Mouse (Mus musculus) midbrain, embryonic 14.5 days (tissue): Measurements from ENCODE around the gene Mrpl52. TPM values are rescaled to one million over a fixed set of nuclear protein-coding genes. Genes with fewer than 3 reads are reported as not detected.

Experiments used
- ATAC-seq: fragments of 200-750 bp; cut with Nextera tagmentation; 2 replicates; pipeline ENCODE4 v1.8.0; 2017; ENCODE audit warnings: moderate number of reproducible peaks, moderate library complexity; ENCODE audit not compliant: low FRiP score, low TSS enrichment
- DNase-seq: peaks from one replicate; pipeline ENCODE4 v3.0.0-alpha.2; 2015
- H3K27ac ChIP-seq: fragments of 300-500 bp; sonication (generic); replicated peaks from 2 replicates; pipeline ENCODE4 v1.5.1; 2014; ENCODE audit warnings: mild to moderate bottlenecking, low read depth, low read length, moderate library complexity
- H3K27me3 ChIP-seq: fragments of 300-500 bp; sonication (generic); 2 replicates; pipeline ENCODE4 v1.6.1; 2014; ENCODE audit warnings: low read length, control low read depth, mixed read lengths; ENCODE audit not compliant: control insufficient read depth, insufficient read depth
- H3K36me3 ChIP-seq: fragments of 300-500 bp; sonication (generic); 2 replicates; pipeline ENCODE4 v1.6.1; 2014; ENCODE audit warnings: low read length, control low read depth; ENCODE audit not compliant: control insufficient read depth, insufficient read depth
- H3K4me1 ChIP-seq: fragments of 300-500 bp; sonication (generic); 2 replicates; pipeline ENCODE4 v1.6.1; 2014; ENCODE audit warnings: mild to moderate bottlenecking, antibody characterized with exemption, low read length, control low read depth; ENCODE audit not compliant: control insufficient read depth, insufficient read depth
- H3K4me2 ChIP-seq: fragments of 300-500 bp; sonication (generic); 2 replicates; pipeline ENCODE4 v1.6.1; 2014; ENCODE audit warnings: mild to moderate bottlenecking, low read length, moderate library complexity
- H3K4me3 ChIP-seq: fragments of 300-500 bp; sonication (generic); replicated peaks from 2 replicates; pipeline ENCODE4 v1.5.1; 2014; ENCODE audit warnings: low read depth, low read length
- H3K9ac ChIP-seq: fragments of 300-500 bp; sonication (generic); replicated peaks from 2 replicates; pipeline ENCODE4 v1.6.1; 2014; ENCODE audit warnings: mild to moderate bottlenecking, low read length, moderate library complexity
- H3K9me3 ChIP-seq: fragments of 300-500 bp; sonication (generic); 2 replicates; pipeline ENCODE4 v1.6.1; 2016; ENCODE audit warnings: low read length, control low read depth, mixed read lengths; ENCODE audit not compliant: control insufficient read depth
- WGBS: fragments of 180-500 bp; shearing (Covaris S2); extraction: QIAGEN DNeasy Blood & Tissue Kit; methylation state at CpG from one replicate; pipeline ENCODE4 v1.1.7; 2014; 5-methylcytosine and 5-hydroxymethylcytosine counted together
- polyA plus RNA-seq: library from polyadenylated mRNA; unstranded; fragments of >200 nt; fragmentation: Nextera tagmentation; extraction: Ambion mirVana; gene quantifications from 2 replicates; pipeline ENCODE4 v1.2.1, GENCODE M21; 2014

Mrpl52 gene
- polyA plus RNA-seq, result 293 and 337 TPM in 2 replicates

GRCm38 (mm10) chr14:54426689-54427398 is at the start of gene Mrpl52:
TSS of gene Mrpl52 (plus strand) at chr14:54426909.
- Histone ChIP-seq H3K27ac (peak within 1 kb of the TSS; percentile 93), H3K4me3 (peak within 1 kb of the TSS; percentile 91), H3K4me1 (peaks cover 20% of the 10 kb centered on the region), H3K9ac (peak within 1 kb of the TSS; percentile 82), H3K27me3 (no peaks in the 10 kb centered on the region), H3K36me3 (peaks cover 6% of the 10 kb centered on the region; the same call in 1 of the 2 replicates), H3K4me2 (peak within 1 kb of the TSS; percentile 66), H3K9me3 (no peaks in the 10 kb centered on the region)
- DNase-seq (peak; percentile 97), ATAC-seq (peak; percentile 83)
- WGBS, result under 1% methylated on average over 48 of the region's 48 CpGs

DNA sequence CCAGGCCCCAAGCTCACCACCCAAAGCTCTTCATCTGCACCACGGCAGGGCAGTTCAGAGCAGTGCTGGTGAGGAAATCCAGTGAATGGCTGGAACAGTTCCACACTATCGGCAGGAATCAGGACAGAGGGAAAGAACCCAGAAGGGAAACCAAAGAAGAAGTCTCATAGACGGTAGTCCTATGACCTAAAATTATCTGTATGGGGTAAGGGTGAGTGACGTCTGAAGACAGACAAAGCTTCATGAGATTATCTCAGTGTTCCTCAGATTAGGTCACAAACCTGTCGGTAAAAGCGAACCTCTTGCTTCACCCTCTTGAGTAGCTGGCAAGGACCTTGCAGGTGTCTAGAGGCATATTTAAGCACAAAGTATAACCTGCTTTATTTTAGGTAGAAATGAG is 49.5 kb upstream of the Mrpl52 start:
- no peak overlapping the region for H3K4me3 ChIP-seq
- WGBS, result 90% methylated on average over 6 of the region's 6 CpGs
- H3K9me3 ChIP-seq, result no peaks in the 10 kb centered on the region
- DNase-seq (no peak), ATAC-seq (no peak)
- no peak overlapping the region for H3K4me2 ChIP-seq
- H3K27ac ChIP-seq, result no peak overlapping the region
- no peaks in the 10 kb centered on the region for H3K36me3 ChIP-seq
- H3K4me1 ChIP-seq, result no peaks in the 10 kb centered on the region
- no peaks in the 10 kb centered on the region for H3K27me3 ChIP-seq
- H3K9ac ChIP-seq, result no peak overlapping the region

- ATAC-seq, result no peak
- no peak overlapping the region for H3K9ac ChIP-seq
Observed at GRCm38 (mm10) chr14:54379571-54379970, 47.1 kb upstream of the Mrpl52 start.

DNA sequence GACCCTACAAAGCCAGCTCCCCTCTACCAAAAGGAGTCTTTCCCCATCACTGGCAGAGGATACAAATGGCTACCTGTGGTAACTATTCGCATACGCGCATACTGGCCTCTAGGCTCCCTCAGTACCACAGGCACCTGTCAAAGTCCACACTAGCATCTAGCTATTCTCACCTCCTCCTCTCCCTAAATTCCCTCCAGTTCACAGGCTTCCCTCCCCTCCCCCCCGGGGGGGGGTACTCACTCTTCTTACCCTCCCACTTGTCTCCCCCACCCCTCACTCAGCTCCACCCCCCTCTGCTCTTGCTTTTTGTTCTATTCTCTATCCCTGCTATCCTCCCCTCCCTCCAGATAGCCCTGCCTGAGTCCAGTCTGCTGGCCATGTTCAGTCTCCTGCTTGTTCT is 46.1 kb upstream of the Mrpl52 start:
- Histone ChIP-seq H3K4me2 (no peak overlapping the region), H3K27me3 (no peaks in the 10 kb centered on the region), H3K9me3 (no peaks in the 10 kb centered on the region), H3K27ac (no peak overlapping the region), H3K4me1 (no peaks in the 10 kb centered on the region), H3K9ac (no peak overlapping the region), H3K36me3 (no peaks in the 10 kb centered on the region), H3K4me3 (no peak overlapping the region)
- DNase-seq (no peak), ATAC-seq (no peak)
- WGBS, result 66% methylated on average over 4 of the region's 4 CpGs

More at GRCm38 (mm10) chr14:54379571-54379970, 47.1 kb upstream of the Mrpl52 start:
- Histone ChIP-seq H3K27ac (no peak overlapping the region), H3K4me2 (no peak overlapping the region), H3K4me1 (no peaks in the 10 kb centered on the region), H3K27me3 (no peaks in the 10 kb centered on the region), H3K4me3 (no peak overlapping the region), H3K9me3 (no peaks in the 10 kb centered on the region), H3K36me3 (no peaks in the 10 kb centered on the region)
- WGBS, result 87% methylated on average over 13 of the region's 13 CpGs
- no peak for DNase-seq

- WGBS, result 83% methylated on average over 10 of the region's 10 CpGs
- Histone ChIP-seq H3K9ac (no peak overlapping the region), H3K4me1 (no peaks in the 10 kb centered on the region), H3K9me3 (no peaks in the 10 kb centered on the region), H3K36me3 (no peaks in the 10 kb centered on the region), H3K4me3 (no peak overlapping the region), H3K27ac (no peak overlapping the region), H3K4me2 (no peak overlapping the region), H3K27me3 (no peaks in the 10 kb centered on the region)
- no peak for ATAC-seq
- no peak for DNase-seq
Observed at GRCm38 (mm10) chr14:54381816-54382215, 44.9 kb upstream of the Mrpl52 start.

DNA sequence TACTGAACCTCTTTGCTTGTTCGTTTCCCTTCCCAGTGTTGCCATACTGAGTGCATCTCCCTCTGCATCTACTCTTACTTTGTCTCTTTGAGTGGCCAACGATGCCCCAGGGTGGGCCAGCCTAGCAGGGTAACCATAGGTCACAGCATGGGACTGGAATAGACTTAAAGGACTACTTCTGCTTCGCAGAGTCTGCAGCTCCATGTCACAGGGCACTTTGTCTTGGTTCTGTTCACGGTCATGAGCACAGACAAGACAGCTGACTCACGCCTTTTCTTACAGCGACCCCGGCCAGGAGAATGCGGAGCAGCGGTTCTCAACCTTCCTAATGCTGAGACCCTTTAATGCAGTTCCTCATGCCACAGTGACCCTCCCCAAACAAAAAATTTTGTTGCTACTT is 44.1 kb upstream of the Mrpl52 start:
- no peak for DNase-seq
- no peaks in the 10 kb centered on the region for H3K9me3 ChIP-seq
- no peaks in the 10 kb centered on the region for H3K4me1 ChIP-seq
- no peak overlapping the region for H3K4me2 ChIP-seq
- H3K27ac ChIP-seq, result no peak overlapping the region
- H3K36me3 ChIP-seq, result no peaks in the 10 kb centered on the region
- ATAC-seq, result no peak
- H3K9ac ChIP-seq, result no peak overlapping the region
- H3K27me3 ChIP-seq, result no peaks in the 10 kb centered on the region
- no peak overlapping the region for H3K4me3 ChIP-seq
- 50% methylated on average over 9 of the region's 9 CpGs for WGBS

- no peaks in the 10 kb centered on the region for H3K9me3 ChIP-seq
- 62% methylated on average over 4 of the region's 4 CpGs for WGBS
- ATAC-seq (no peak), DNase-seq (peak; percentile 3)
- H3K4me2 ChIP-seq, result no peak overlapping the region
- no peaks in the 10 kb centered on the region for H3K4me1 ChIP-seq
- H3K36me3 ChIP-seq, result no peaks in the 10 kb centered on the region
- H3K9ac ChIP-seq, result no peak overlapping the region
- H3K27ac ChIP-seq, result no peak overlapping the region
- no peak overlapping the region for H3K4me3 ChIP-seq
- H3K27me3 ChIP-seq, result no peaks in the 10 kb centered on the region
Observed at GRCm38 (mm10) chr14:54383355-54383771, 43.3 kb upstream of the Mrpl52 start.

GRCm38 (mm10) chr14:54384396-54384795 is 42.3 kb upstream of the Mrpl52 start:
- Histone ChIP-seq H3K9ac (no peak overlapping the region), H3K9me3 (no peaks in the 10 kb centered on the region), H3K4me1 (no peaks in the 10 kb centered on the region), H3K4me3 (no peak overlapping the region), H3K27ac (no peak overlapping the region), H3K27me3 (no peaks in the 10 kb centered on the region), H3K36me3 (no peaks in the 10 kb centered on the region), H3K4me2 (no peak overlapping the region)
- ATAC-seq (no peak), DNase-seq (no peak)
- 94% methylated on average over 8 of the region's 8 CpGs for WGBS

DNA sequence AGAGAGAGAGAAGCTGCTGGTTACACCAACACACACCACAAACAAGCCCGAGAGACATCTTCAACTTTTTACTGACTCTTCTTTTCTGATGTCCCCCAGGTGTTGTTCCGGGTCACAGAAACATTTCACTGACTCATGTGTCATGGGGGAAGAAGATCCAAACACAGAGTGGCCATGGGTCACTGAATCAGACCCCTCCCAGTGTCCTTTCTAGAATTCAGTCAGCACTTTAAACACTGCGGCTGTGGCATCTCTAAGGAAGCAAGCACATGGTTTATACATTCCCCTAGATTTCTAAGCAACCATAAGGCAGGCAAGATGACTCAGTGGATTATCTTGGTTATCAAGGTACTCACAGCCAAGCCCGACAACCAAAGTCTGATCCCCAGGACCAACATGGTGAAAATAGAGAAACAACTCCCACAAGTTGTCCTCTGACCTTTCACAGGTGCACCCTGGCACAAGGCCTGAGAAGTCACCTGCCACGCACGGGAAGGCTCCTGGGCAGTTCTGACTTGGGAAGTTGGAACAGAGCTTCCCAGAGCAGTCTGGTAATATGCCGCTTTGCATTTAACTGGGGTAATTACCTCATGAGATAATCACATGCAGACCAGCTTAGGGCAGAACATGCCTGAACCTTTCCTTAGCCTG is 40.6 kb upstream of the Mrpl52 start:
- WGBS, result 86% methylated on average over 7 of the region's 7 CpGs

More for the DNA sequence above, 40.6 kb upstream of the Mrpl52 start:
- ATAC-seq (no peak), DNase-seq (no peak)
- Histone ChIP-seq H3K4me2 (no peak overlapping the region), H3K4me1 (no peaks in the 10 kb centered on the region), H3K9ac (no peak overlapping the region), H3K36me3 (no peaks in the 10 kb centered on the region), H3K4me3 (no peak overlapping the region), H3K9me3 (no peaks in the 10 kb centered on the region), H3K27ac (no peak overlapping the region), H3K27me3 (no peaks in the 10 kb centered on the region)
